Mouse (Mus musculus) neural tube, embryonic 14.5 days (tissue): ENCODE measurements around the gene B4galt7. TPM values are rescaled to one million over a fixed set of nuclear protein-coding genes. Genes with fewer than 3 reads are reported as not detected.
"Not testable (repeated sequence)": the region's sequence is repeated elsewhere in the genome, so short reads cannot be mapped to it uniquely, and the experiment has no call there.

Experiments used
- ATAC-seq: fragments of 200-750 bp; cut with Nextera tagmentation; 2 replicates; pipeline ENCODE4 v1.8.0; 2017; ENCODE audit warnings: low read depth, mild to moderate bottlenecking, moderate TSS enrichment, moderate library complexity
- H3K27ac ChIP-seq: fragments of 300-500 bp; sonication (generic); 2 replicates; pipeline ENCODE4 v1.5.1; 2014; ENCODE audit warnings: low read depth, mild to moderate bottlenecking, control low read depth, low read length, moderate library complexity, mixed read lengths
- H3K27me3 ChIP-seq: fragments of 300-500 bp; sonication (generic); 2 replicates; pipeline ENCODE4 v1.6.1; 2014; ENCODE audit warnings: low read length; ENCODE audit not compliant: control insufficient read depth, insufficient read depth
- H3K36me3 ChIP-seq: fragments of 300-500 bp; sonication (generic); 2 replicates; pipeline ENCODE4 v1.6.1; 2014; ENCODE audit warnings: low read length, mixed read lengths; ENCODE audit not compliant: control insufficient read depth, insufficient read depth
- H3K4me1 ChIP-seq: fragments of 300-500 bp; sonication (generic); 2 replicates; pipeline ENCODE4 v1.6.1; 2014; ENCODE audit warnings: low read length; ENCODE audit not compliant: control insufficient read depth, insufficient read depth
- H3K4me2 ChIP-seq: fragments of 300-500 bp; sonication (generic); 2 replicates; pipeline ENCODE4 v1.6.1; 2014; ENCODE audit warnings: mild to moderate bottlenecking, low read depth, low read length, control low read depth
- H3K4me3 ChIP-seq: fragments of 300-500 bp; sonication (generic); 2 replicates; pipeline ENCODE4 v1.5.1; 2014; ENCODE audit warnings: low read depth, low read length, control low read depth, mixed read lengths
- H3K9ac ChIP-seq: fragments of 300-500 bp; sonication (generic); replicated peaks from 2 replicates; pipeline ENCODE4 v1.6.1; 2014; ENCODE audit warnings: low read depth, mild to moderate bottlenecking, control low read depth, low read length, mixed read lengths
- H3K9me3 ChIP-seq: fragments of 300-500 bp; sonication (generic); 2 replicates; pipeline ENCODE4 v1.6.1; 2016; ENCODE audit warnings: low read length; ENCODE audit not compliant: control insufficient read depth
- WGBS: fragments of 180-500 bp; shearing (Covaris S2); extraction: QIAGEN DNeasy Blood & Tissue Kit; methylation state at CpG from one replicate; pipeline ENCODE4 v1.1.7; 2014; 5-methylcytosine and 5-hydroxymethylcytosine counted together
- polyA plus RNA-seq: library from polyadenylated mRNA; unstranded; fragments of >200 nt; fragmentation: Nextera tagmentation; extraction: Ambion mirVana; gene quantifications from 2 replicates; pipeline ENCODE4 v1.2.1, GENCODE M21; 2014

B4galt7 gene
- polyA plus RNA-seq, 1 experiment from 2014 or later = 40.4 TPM

GRCm38 (mm10) chr13:55611996-55612395 is 12.3 kb downstream of the B4galt7 start:
- 93% methylated on average over 7 of the region's 7 CpGs for WGBS
- no peak overlapping the region for H3K27ac ChIP-seq
- no peak for ATAC-seq
- H3K4me1 ChIP-seq = no peaks in the 10 kb centered on the region
- H3K4me3 ChIP-seq = no peak overlapping the region
- no peaks in the 10 kb centered on the region for H3K27me3 ChIP-seq
- no peaks in the 10 kb centered on the region for H3K9me3 ChIP-seq
- no peak overlapping the region for H3K9ac ChIP-seq
- H3K36me3 ChIP-seq = peaks cover 24% of the 10 kb centered on the region
- no peak overlapping the region for H3K4me2 ChIP-seq

- H3K27me3 ChIP-seq = no peaks in the 10 kb centered on the region
- H3K27ac ChIP-seq = no peak overlapping the region
- H3K4me1 ChIP-seq = no peaks in the 10 kb centered on the region
- H3K9me3 ChIP-seq = no peaks in the 10 kb centered on the region
- H3K4me3 ChIP-seq = no peak overlapping the region
- peaks cover 17% of the 10 kb centered on the region for H3K36me3 ChIP-seq
- WGBS = 49% methylated on average over 5 of the region's 5 CpGs
- ATAC-seq = no peak
- no peak overlapping the region for H3K9ac ChIP-seq
- H3K4me2 ChIP-seq = no peak overlapping the region
Measured at GRCm38 (mm10) chr13:55613471-55613870, 13.8 kb downstream of the B4galt7 start.

- no peaks in the 10 kb centered on the region; the same call in 1 of the 2 replicates for H3K36me3 ChIP-seq
- no peaks in the 10 kb centered on the region for H3K27me3 ChIP-seq
- peaks cover 8% of the 10 kb centered on the region for H3K4me1 ChIP-seq
- 97% methylated on average over 4 of the region's 4 CpGs for WGBS
- H3K27ac ChIP-seq = no peak overlapping the region
- H3K9ac ChIP-seq = no peak overlapping the region
- H3K4me3 ChIP-seq = no peak overlapping the region
- no peaks in the 10 kb centered on the region for H3K9me3 ChIP-seq
- ATAC-seq = no peak
- no peak overlapping the region for H3K4me2 ChIP-seq
Measured at GRCm38 (mm10) chr13:55619328-55619727, 19.6 kb downstream of the B4galt7 start.

GRCm38 (mm10) chr13:55620275-55620674 is 20.6 kb downstream of the B4galt7 start:
- H3K9me3 ChIP-seq = no peaks in the 10 kb centered on the region
- H3K9ac ChIP-seq = no peak overlapping the region
- no peak for ATAC-seq
- no peak overlapping the region for H3K4me3 ChIP-seq
- H3K4me2 ChIP-seq = no peak overlapping the region
- WGBS = 84% methylated on average over 2 of the region's 2 CpGs
- H3K4me1 ChIP-seq = peaks cover 12% of the 10 kb centered on the region
- no peaks in the 10 kb centered on the region for H3K36me3 ChIP-seq
- no peaks in the 10 kb centered on the region for H3K27me3 ChIP-seq
- H3K27ac ChIP-seq = no peak overlapping the region

GRCm38 (mm10) chr13:55622156-55622648 is 22.5 kb downstream of the B4galt7 start:
- H3K27me3 ChIP-seq, H3K36me3 ChIP-seq, H3K9me3 ChIP-seq: not testable (repeated sequence)
- H3K4me1 ChIP-seq = peaks cover 12% of the 10 kb centered on the region
- peak overlapping the region; percentile 93 for H3K27ac ChIP-seq
- H3K4me3 ChIP-seq = peak overlapping the region; percentile 62
- ATAC-seq = peak; percentile 0; the same call in 1 of the 2 replicates
- H3K9ac ChIP-seq = peak overlapping the region; percentile 62
- H3K4me2 ChIP-seq = peak overlapping the region; percentile 90
- 23% methylated on average over 20 of the region's 20 CpGs for WGBS

- Histone ChIP-seq H3K27ac (peak within 1 kb of the TSS; percentile 93), H3K27me3 (no peaks in the 10 kb centered on the region), H3K9ac (peak within 1 kb of the TSS; percentile 62), H3K4me1 (peaks cover 12% of the 10 kb centered on the region), H3K4me2 (peak within 1 kb of the TSS; percentile 90), H3K4me3 (peak within 1 kb of the TSS; percentile 62), H3K36me3 (0 out of 2 replicates have a peak, but pooled peaks cover 1% of the 10 kb centered on the region), H3K9me3 (no peaks in the 10 kb centered on the region)
- under 1% methylated on average over 57 of the region's 59 CpGs for WGBS
- peak; percentile 99 for ATAC-seq
Measured at GRCm38 (mm10) chr13:55622649-55623541, 23.2 kb downstream of the B4galt7 start, which contains the start of gene Caml. Caml (plus strand) TSS chr13:55623005.

- H3K36me3 ChIP-seq = peaks cover 42% of the 10 kb centered on the region
- 6% methylated on average over 30 of the region's 30 CpGs for WGBS
Measured at GRCm38 (mm10) chr13:55634639-55635127, 35.0 kb downstream of the B4galt7 start, which contains the start of gene Ddx46. Ddx46 (plus strand) TSS chr13:55635027.

GRCm38 (mm10) chr13:55635146-55635571 is 35.5 kb downstream of the B4galt7 start:
- H3K36me3 ChIP-seq = peaks cover 44% of the 10 kb centered on the region
- H3K27ac ChIP-seq = peak overlapping the region; percentile 48; the same call in 1 of the 2 replicates
- no peaks in the 10 kb centered on the region for H3K9me3 ChIP-seq
- no peaks in the 10 kb centered on the region for H3K27me3 ChIP-seq
- ATAC-seq = peak; percentile 57
- H3K9ac ChIP-seq = peak overlapping the region; percentile 85
- H3K4me2 ChIP-seq = peak overlapping the region; percentile 87
- H3K4me3 ChIP-seq = peak overlapping the region; percentile 99
- peaks cover 13% of the 10 kb centered on the region for H3K4me1 ChIP-seq
- under 1% methylated on average over 39 of the region's 40 CpGs for WGBS

More at GRCm38 (mm10) chr13:55634639-55635127, 35.0 kb downstream of the B4galt7 start, which contains the start of gene Ddx46:
- peak within 1 kb of the TSS; percentile 48; the same call in 1 of the 2 replicates for H3K27ac ChIP-seq
- H3K9ac ChIP-seq = peak within 1 kb of the TSS; percentile 85
- peak within 1 kb of the TSS; percentile 99 for H3K4me3 ChIP-seq
- H3K27me3 ChIP-seq = no peaks in the 10 kb centered on the region
- peaks cover 13% of the 10 kb centered on the region for H3K4me1 ChIP-seq
- peak within 1 kb of the TSS; percentile 87 for H3K4me2 ChIP-seq
- no peaks in the 10 kb centered on the region for H3K9me3 ChIP-seq
- peak; percentile 89 for ATAC-seq
